Comparison of ENCODE assay signal across 43 mouse cellular contexts in genomic region chrX:57506247-57506646, GRCm38 (mm10). TPM values are rescaled to one million over a fixed set of nuclear protein-coding genes. Genes with fewer than 3 reads are reported as not detected.
"Had no signal": no experiment of that assay in that cellular context is flagged by ENCODE, and none has a peak within 500 bp of the region (broad histone marks: within the 10 kb centered on the region; RNA-seq: fewer than 3 reads in every experiment).

No protein-coding gene starts in this region.

- H3K36me3 ChIP-seq: heart, embryonic 13.5 days; heart, embryonic 15.5 days; hindbrain, embryonic 10.5 days; hindbrain, embryonic 12.5 days; hindbrain, embryonic 13.5 days; hindbrain, embryonic 15.5 days; intestine, embryonic 15.5 days; kidney, embryonic 15.5 days had no signal

- H3K9me3 ChIP-seq: heart, embryonic 13.5 days; heart, embryonic 15.5 days; hindbrain, embryonic 10.5 days; hindbrain, embryonic 12.5 days; hindbrain, embryonic 13.5 days; hindbrain, embryonic 15.5 days; intestine, embryonic 15.5 days; kidney, embryonic 15.5 days had no signal

- H3K4me2 ChIP-seq: heart, embryonic 11.5 days; heart, embryonic 13.5 days; heart, embryonic 15.5 days; hindbrain, embryonic 12.5 days; hindbrain, embryonic 13.5 days; hindbrain, embryonic 14.5 days; hindbrain, embryonic 15.5 days; intestine, embryonic 15.5 days; kidney, embryonic 15.5 days had no signal

- DNase-seq: heart, postnatal 10 days; heart, postnatal 14 days; heart, postnatal 36 days; heart, postnatal 4 days; kidney, adult 11 months; kidney, adult 18-20 months; kidney, adult 2 months; kidney, adult 8-10 months; kidney, adult 9 months; kidney, postnatal 10 days; kidney, postnatal 14 days; kidney, postnatal 25 days; kidney, postnatal 36 days; kidney, postnatal 4 days; layer of hippocampus, adult 9-11 months; layer of hippocampus, postnatal 36 days had no signal

- H3K4me3 ChIP-seq: heart, embryonic 13.5 days; heart, embryonic 15.5 days; hindbrain, embryonic 10.5 days; hindbrain, embryonic 12.5 days; hindbrain, embryonic 13.5 days; hindbrain, embryonic 15.5 days; intestine, embryonic 15.5 days; kidney, embryonic 15.5 days; layer of hippocampus, adult 2 months; left cerebral cortex, adult 2 months had no signal

- ATAC-seq: hindbrain, embryonic 16.5 days; hindbrain, postnatal 0 days; inflammation-experienced regulatory T-cells, adult 6 months; intestine, embryonic 15.5 days; intestine, embryonic 16.5 days; intestine, postnatal 0 days had no signal

- H3K9ac ChIP-seq: heart, embryonic 13.5 days; heart, embryonic 15.5 days; hindbrain, embryonic 12.5 days; hindbrain, embryonic 13.5 days; hindbrain, embryonic 14.5 days; hindbrain, embryonic 15.5 days; intestine, embryonic 15.5 days; kidney, embryonic 15.5 days had no signal

- H3K4me1 ChIP-seq: heart, embryonic 13.5 days; hindbrain, embryonic 12.5 days; hindbrain, embryonic 15.5 days; intestine, embryonic 15.5 days; kidney, embryonic 15.5 days had no signal

- H3K27ac ChIP-seq: heart, embryonic 13.5 days; heart, embryonic 15.5 days; hindbrain, embryonic 10.5 days; hindbrain, embryonic 12.5 days; hindbrain, embryonic 13.5 days; hindbrain, embryonic 14.5 days; hindbrain, embryonic 15.5 days; hindbrain, postnatal 0 days; intestine, embryonic 15.5 days; kidney, embryonic 15.5 days; kidney, postnatal 0 days; layer of hippocampus, adult 2 months; left cerebral cortex, adult 2 months had no signal

RNA-seq across cellular contexts. Expression of gene Gpr101, which starts 2.7 kb away (rescaled TPM):
- total RNA-seq: heart, postnatal 10 days; heart, postnatal 14 days; heart, postnatal 25 days; heart, postnatal 36 days; heart, postnatal 4 days; hematopoietic stem cell, adult 5-6 weeks had no signal
- polyA plus RNA-seq: heart, embryonic 11.5 days; heart, embryonic 13.5 days; heart, embryonic 14.5 days; heart, embryonic 15.5 days; heart, embryonic 16.5 days; heart, postnatal 0 days; inflammation-experienced regulatory T-cells, adult 6 months; intestine, embryonic 14.5 days; intestine, embryonic 15.5 days; intestine, embryonic 16.5 days; intestine, postnatal 0 days; kidney, adult 2 months; kidney, embryonic 14.5 days; kidney, embryonic 15.5 days; kidney, embryonic 16.5 days; kidney, postnatal 0 days; large intestine, adult 2 months had no signal
